Mouse (Mus musculus) lung, embryonic 15.5 days (tissue): ENCODE measurements around the gene Fam135a. TPM values are rescaled to one million over a fixed set of nuclear protein-coding genes. Genes with fewer than 3 reads are reported as not detected.
"Not testable (repeated sequence)": the region's sequence is repeated elsewhere in the genome, so short reads cannot be mapped to it uniquely, and the experiment has no call there.

ENCODE experiments used
- ATAC-seq: fragments of 200-750 bp; cut with Nextera tagmentation; 2 replicates; pipeline ENCODE4 v1.8.0; 2017; ENCODE audit warnings: moderate number of reproducible peaks, borderline replicate concordance; ENCODE audit not compliant: low FRiP score, low TSS enrichment; ENCODE audit errors: extremely low read depth
- H3K27ac ChIP-seq: fragments of 300-500 bp; sonication (generic); 2 replicates; pipeline ENCODE4 v1.5.1; 2015; ENCODE audit warnings: moderate library complexity, mild to moderate bottlenecking, inconsistent platforms
- H3K27me3 ChIP-seq: fragments of 300-500 bp; sonication (generic); 2 replicates; pipeline ENCODE4 v1.6.1; 2015; ENCODE audit warnings: inconsistent platforms
- H3K36me3 ChIP-seq: fragments of 300-500 bp; sonication (generic); 2 replicates; pipeline ENCODE4 v1.6.1; 2015; ENCODE audit warnings: inconsistent platforms
- H3K4me1 ChIP-seq: fragments of 300-500 bp; sonication (generic); 2 replicates; pipeline ENCODE4 v1.6.1; 2015; ENCODE audit warnings: inconsistent platforms
- H3K4me2 ChIP-seq: fragments of 300-500 bp; sonication (generic); 2 replicates; pipeline ENCODE4 v1.6.1; 2015; ENCODE audit warnings: inconsistent platforms, mild to moderate bottlenecking, moderate library complexity
- H3K4me3 ChIP-seq: fragments of 300-500 bp; sonication (generic); 2 replicates; pipeline ENCODE4 v1.5.1; 2015; ENCODE audit warnings: mild to moderate bottlenecking, inconsistent platforms
- H3K9ac ChIP-seq: fragments of 300-500 bp; sonication (generic); 2 replicates; pipeline ENCODE4 v1.6.1; 2015; ENCODE audit warnings: inconsistent platforms
- H3K9me3 ChIP-seq: fragments of 300-500 bp; sonication (generic); 2 replicates; pipeline ENCODE4 v1.6.1; 2016; ENCODE audit warnings: inconsistent platforms
- WGBS: fragments of 180-500 bp; shearing (Covaris S2); methylation state at CpG from one replicate; pipeline ENCODE4 v1.1.7; 2015; 5-methylcytosine and 5-hydroxymethylcytosine counted together
- polyA plus RNA-seq: library from polyadenylated mRNA; unstranded; fragments of >200 nt; fragmentation: Nextera tagmentation; extraction: Ambion mirVana; gene quantifications from 2 replicates; pipeline ENCODE4 v1.2.1, GENCODE M21; 2015

The Fam135a gene
- polyA plus RNA-seq, 1 experiment from 2014 or later, result 32.9 TPM

DNA sequence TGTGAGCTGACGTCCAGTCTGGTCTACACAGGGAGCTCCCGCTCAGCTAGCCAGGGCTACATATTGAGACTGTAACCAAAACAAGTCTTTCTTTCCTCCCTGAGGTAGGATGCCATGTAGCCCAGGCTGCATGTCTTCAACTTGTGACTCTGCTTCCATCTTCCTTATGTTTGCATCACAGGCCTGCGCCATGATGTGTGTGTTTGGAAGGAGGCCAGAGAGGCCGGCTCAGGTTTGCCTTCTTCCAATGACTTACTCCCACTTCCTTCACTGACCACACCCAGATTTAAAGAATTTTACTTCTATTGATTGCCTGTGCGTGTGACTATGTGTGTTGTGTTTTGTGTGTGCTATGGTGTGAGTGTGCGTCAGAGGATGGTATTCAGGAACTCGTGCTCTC lies 101.3 kb downstream of the Fam135a start:
- no peaks in the 10 kb centered on the region for H3K4me1 ChIP-seq
- peaks cover 21% of the 10 kb centered on the region for H3K36me3 ChIP-seq
- ATAC-seq, result no peak
- H3K27ac ChIP-seq, result no peak overlapping the region
- 93% methylated on average over 7 of the region's 7 CpGs for WGBS
- no peak overlapping the region for H3K9ac ChIP-seq
- H3K9me3 ChIP-seq, result no peaks in the 10 kb centered on the region
- H3K4me3 ChIP-seq, result no peak overlapping the region
- no peaks in the 10 kb centered on the region for H3K27me3 ChIP-seq
- no peak overlapping the region for H3K4me2 ChIP-seq

DNA sequence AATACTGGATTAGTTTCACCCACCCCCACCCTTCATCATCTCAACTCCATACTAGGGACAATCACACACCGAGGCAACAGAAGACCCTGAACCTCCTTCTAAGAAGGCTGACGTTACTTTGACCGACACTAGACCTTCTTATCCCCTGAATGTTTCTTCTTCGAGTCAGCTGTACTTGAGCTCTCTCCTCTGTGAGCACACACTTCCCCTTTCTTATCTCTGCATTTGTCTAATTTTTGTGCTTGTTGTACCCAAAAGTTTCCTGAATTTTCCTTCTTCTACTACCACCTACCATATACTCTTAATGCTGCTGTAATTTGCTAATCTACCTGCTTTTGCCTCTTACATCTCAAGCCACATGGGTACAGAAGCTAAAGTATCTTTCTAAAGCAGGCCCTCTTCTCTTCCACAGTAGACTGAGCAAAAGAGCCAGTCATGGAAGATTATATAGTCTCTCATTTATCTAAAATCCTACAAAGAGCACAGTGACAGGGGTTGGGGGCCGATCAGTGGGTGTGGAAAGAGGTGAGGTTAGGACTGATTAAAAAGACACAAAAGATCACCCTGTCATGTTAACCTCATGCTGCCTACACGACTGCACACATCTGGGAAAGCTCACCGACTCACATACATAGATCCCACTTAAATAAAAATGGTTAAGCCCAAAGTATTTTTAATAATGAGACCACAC lies 101.9 kb downstream of the Fam135a start:
- H3K27ac ChIP-seq, result no peak overlapping the region
- no peak overlapping the region for H3K4me2 ChIP-seq
- no peak overlapping the region for H3K9ac ChIP-seq
- ATAC-seq, result no peak
- H3K36me3 ChIP-seq, result peaks cover 21% of the 10 kb centered on the region
- no peaks in the 10 kb centered on the region for H3K4me1 ChIP-seq
- H3K27me3 ChIP-seq, result no peaks in the 10 kb centered on the region
- H3K9me3 ChIP-seq, result no peaks in the 10 kb centered on the region
- 86% methylated on average over 7 of the region's 7 CpGs for WGBS
- no peak overlapping the region for H3K4me3 ChIP-seq

DNA sequence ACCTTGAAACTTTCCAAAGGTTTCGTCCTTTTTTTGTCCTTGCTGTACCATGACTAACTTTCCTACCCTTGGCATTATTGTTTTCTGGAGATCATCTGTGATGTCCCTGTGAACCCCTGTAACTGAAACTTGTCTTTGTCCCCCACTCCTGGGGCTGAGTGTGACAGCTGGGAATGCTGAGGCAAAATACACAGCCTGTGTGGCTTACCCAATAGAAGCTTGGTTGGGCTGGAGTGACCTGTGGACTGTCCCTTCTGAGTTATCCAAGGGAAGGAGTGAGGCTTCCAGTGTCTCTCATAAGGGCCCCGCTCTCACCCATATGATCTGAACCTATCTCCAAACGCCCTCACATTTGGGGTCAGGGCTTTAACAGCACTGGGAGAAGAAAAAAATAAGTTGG lies 102.6 kb downstream of the Fam135a start:
- peaks cover 18% of the 10 kb centered on the region for H3K36me3 ChIP-seq
- no peak overlapping the region for H3K4me3 ChIP-seq
- 88% methylated on average over 3 of the region's 3 CpGs for WGBS

DNA sequence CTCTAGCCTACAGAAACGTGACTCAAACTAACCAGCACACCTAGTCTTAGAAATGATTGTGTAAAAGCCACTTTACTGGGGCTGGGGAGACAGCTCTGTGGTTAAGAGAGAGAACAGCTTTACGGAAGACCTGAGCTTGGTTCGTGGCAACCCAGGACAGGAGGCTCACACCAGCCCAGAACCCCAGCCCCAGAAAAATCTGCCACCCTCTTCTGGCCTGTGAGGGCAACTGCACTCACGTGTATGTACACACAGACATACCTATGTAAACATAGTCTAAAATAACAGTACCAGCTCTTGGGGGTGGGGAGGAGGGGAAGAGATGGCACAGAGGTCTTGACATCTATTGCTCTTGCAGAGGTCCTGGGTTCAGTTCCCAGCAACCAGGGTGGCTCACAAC lies 104.7 kb downstream of the Fam135a start:
- Histone ChIP-seq H3K9ac (no peak overlapping the region), H3K27ac (no peak overlapping the region), H3K4me3 (no peak overlapping the region), H3K4me2 (no peak overlapping the region), H3K36me3 (peaks cover 13% of the 10 kb centered on the region), H3K4me1 (no peaks in the 10 kb centered on the region), H3K9me3 (no peaks in the 10 kb centered on the region), H3K27me3 (no peaks in the 10 kb centered on the region)
- 82% methylated on average over 4 of the region's 4 CpGs for WGBS
- ATAC-seq, result no peak

More for the DNA sequence above, 102.6 kb downstream of the Fam135a start:
- H3K27ac ChIP-seq, result no peak overlapping the region
- H3K4me1 ChIP-seq, result no peaks in the 10 kb centered on the region
- no peak for ATAC-seq
- no peaks in the 10 kb centered on the region for H3K27me3 ChIP-seq
- H3K9ac ChIP-seq, result no peak overlapping the region
- no peaks in the 10 kb centered on the region for H3K9me3 ChIP-seq
- H3K4me2 ChIP-seq, result no peak overlapping the region

DNA sequence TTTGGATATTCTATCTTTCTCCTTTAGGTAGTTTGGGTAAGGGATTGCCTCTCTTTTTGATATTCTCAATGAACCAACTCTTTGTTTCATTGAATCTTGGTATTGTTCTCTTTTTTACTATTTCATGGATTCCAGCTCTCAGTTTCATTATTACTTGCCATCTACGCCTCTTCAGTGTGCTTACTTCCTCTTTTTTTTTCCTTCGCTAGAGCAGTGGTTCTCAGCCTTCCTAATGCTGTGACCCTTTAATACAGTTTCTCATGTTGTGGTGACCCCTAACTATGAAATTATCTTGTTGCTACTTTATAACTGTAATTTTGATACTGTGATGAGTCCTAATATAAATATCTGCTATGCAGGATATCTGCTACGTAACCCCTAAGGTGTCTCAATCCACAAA lies 117.0 kb downstream of the Fam135a start:
- no peak for ATAC-seq
- H3K4me3 ChIP-seq, result no peak overlapping the region
- H3K27me3 ChIP-seq, result no peaks in the 10 kb centered on the region
- no peaks in the 10 kb centered on the region for H3K36me3 ChIP-seq
- 83% methylated on average over 3 of the region's 3 CpGs for WGBS
- no peaks in the 10 kb centered on the region for H3K9me3 ChIP-seq
- H3K4me2 ChIP-seq, result no peak overlapping the region
- no peak overlapping the region for H3K9ac ChIP-seq
- no peak overlapping the region for H3K27ac ChIP-seq
- H3K4me1 ChIP-seq, result no peaks in the 10 kb centered on the region

DNA sequence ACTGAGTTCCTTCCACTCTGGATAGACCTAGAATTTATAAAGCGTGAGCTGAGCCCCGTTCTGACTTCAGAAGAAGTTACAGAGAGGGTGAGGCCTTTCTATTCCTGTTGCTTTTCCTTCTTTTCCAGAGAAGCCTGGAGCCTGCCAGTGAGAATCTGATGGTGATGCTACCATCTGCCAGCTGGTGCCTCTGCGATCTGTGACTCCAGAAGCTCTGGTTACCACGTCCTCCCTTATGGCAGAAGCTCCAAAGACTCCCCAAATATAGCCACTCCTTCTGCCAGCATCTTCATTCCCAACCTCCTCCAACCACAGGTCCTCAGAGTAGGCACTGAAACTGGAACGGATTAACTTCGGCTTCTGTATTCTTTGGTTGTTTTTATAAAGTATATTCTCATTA lies 121.9 kb downstream of the Fam135a start:
- ATAC-seq, result no peak
- Histone ChIP-seq H3K4me1 (no peaks in the 10 kb centered on the region), H3K4me2 (no peak overlapping the region), H3K27me3 (no peaks in the 10 kb centered on the region), H3K4me3 (no peak overlapping the region), H3K9ac (no peak overlapping the region), H3K36me3 (no peaks in the 10 kb centered on the region), H3K27ac (no peak overlapping the region), H3K9me3 (no peaks in the 10 kb centered on the region)
- 81% methylated on average over 6 of the region's 6 CpGs for WGBS

DNA sequence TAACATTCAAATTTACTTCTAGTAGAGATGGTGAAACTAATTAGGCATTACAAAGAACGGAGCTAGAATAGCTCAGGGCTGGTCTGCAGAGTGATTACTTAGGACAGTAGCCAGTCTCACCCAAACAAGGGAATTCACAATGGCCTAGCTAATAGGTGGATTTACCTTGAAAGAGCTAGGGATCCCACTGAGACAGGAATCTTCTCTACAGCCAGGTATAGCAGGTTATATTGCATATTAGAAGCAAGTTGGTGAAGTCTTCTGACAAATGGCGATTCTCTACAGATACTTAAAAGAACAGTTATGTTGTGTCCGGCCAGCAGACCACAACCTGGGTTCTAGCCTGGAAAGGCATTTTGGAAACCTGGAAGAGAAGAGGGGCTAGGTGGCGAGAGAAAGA lies 129.0 kb downstream of the Fam135a start:
- H3K4me2 ChIP-seq, H3K4me3 ChIP-seq, ATAC-seq, H3K27ac ChIP-seq, H3K4me1 ChIP-seq, H3K9ac ChIP-seq, H3K27me3 ChIP-seq, H3K36me3 ChIP-seq, H3K9me3 ChIP-seq: not testable (repeated sequence)
- 84% methylated on average over 4 of the region's 4 CpGs for WGBS

DNA sequence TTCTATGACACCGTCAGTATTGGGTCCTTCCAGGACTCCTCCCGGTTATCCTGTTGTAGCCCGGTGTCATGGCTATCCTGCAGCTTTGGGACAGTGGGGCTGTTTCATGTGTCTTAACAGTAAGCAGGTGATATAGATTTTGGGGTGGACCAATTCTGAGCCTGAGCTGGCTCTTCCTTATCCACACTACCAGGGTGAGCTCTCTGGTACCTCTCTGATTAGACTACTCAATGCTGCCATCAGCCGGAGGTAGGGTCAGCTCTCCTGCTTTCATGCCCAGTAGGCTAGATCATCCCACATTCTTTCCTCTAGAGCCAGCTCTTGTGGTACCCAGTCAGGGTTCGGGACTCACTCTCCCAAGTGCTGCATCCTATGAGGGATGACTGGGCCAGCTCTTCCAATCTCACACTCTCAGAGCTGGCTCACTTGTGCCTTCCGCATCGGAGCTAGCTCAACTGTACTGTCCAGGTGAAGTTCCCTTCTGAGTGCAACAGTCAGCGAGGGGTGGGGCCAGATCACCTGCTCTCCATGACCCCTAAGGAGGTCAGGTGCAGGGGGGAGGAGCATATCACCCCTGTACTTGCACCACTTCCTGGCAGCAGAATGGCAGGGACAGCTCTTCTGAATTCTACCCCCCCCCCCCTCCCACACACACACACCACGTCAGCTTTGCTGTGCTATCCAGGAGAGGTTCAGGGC lies 132.0 kb downstream of the Fam135a start:
- Histone ChIP-seq H3K9me3 (no peaks in the 10 kb centered on the region), H3K27ac (no peak overlapping the region), H3K36me3 (no peaks in the 10 kb centered on the region), H3K27me3 (no peaks in the 10 kb centered on the region), H3K4me2 (no peak overlapping the region), H3K4me3 (no peak overlapping the region), H3K4me1 (no peaks in the 10 kb centered on the region), H3K9ac (no peak overlapping the region)
- ATAC-seq, result no peak
- 82% methylated on average over 9 of the region's 9 CpGs for WGBS

DNA sequence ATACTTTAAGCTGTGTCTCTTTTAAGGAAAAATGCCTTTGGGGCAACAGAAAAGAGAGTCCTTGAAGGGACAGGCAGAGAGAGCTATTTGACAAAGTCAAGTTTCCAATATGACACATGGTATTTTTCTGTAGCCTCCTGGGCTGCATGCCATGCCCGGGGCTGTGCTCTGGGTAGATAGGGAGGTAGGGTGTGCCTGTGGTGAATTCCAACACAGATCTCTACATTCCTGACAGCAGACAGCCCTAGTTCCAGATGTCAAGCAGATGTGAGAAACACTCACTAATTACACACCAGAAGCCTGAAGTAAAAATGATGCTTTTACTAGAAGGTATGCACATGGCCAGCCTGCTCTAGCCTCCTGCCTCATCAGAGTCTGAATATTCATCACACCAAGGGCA lies 133.9 kb downstream of the Fam135a start:
- no peak for ATAC-seq

More for the DNA sequence above, 133.9 kb downstream of the Fam135a start:
- H3K36me3 ChIP-seq, result no peaks in the 10 kb centered on the region
- no peak overlapping the region for H3K4me3 ChIP-seq
- H3K4me1 ChIP-seq, result no peaks in the 10 kb centered on the region
- H3K9me3 ChIP-seq, result no peaks in the 10 kb centered on the region
- no peaks in the 10 kb centered on the region for H3K27me3 ChIP-seq
- H3K27ac ChIP-seq, result no peak overlapping the region
- WGBS, result 50% methylated on average over 1 of the region's 1 CpGs
- no peak overlapping the region for H3K9ac ChIP-seq
- H3K4me2 ChIP-seq, result no peak overlapping the region

Other genes starting within 250 kb of the Fam135a start
- gene Smap1, start 178.0 kb downstream of the Fam135a start, polyA plus RNA-seq, result 40.5 and 43.0 TPM in 2 replicates
- 65.3 and 68.0 TPM in 2 replicates for gene Sdhaf4, start 94.7 kb downstream of the Fam135a start, polyA plus RNA-seq
- gene Col9a1, start 77.3 kb upstream of the Fam135a start, polyA plus RNA-seq, result 10.7 and 11.1 TPM in 2 replicates